Mouse (Mus musculus): ENCODE measurements at regions not wholly inside any gene's neighbourhood (a gene's known extent, or its start where the extent isn't known, plus 50 kb on each side); places are given as distances from the start of the nearest gene placed in this dataset.
A peak's percentile ranks its signal among the peaks of the same experiment; 100 is the strongest.

DNA sequence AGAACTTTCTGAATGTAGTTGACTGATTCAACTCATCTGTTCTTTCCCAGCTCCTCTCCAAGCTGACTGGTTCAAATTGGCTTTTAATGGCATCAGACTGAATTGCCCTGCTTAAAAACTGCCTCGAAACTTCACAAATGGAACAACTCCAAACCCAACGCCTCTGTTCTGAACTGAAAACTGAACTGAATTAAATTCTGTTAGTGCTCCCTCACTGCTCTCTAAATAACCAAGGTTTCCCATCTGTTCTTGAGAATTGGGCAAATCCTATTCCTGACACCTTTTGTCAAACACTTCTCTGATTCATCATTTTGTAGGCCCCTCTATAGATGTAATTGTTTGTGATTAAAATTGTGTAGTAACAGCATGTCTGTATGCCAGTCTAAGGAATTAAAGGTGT, 932.2 kb upstream of the B3galt2 start:
- DNase-seq (ENCODE audit: low spot score) (no peak), ATAC-seq (ENCODE audit: insufficient number of reproducible peaks, low FRiP score, low TSS enrichment, low read depth) (no peak)
- Histone ChIP-seq H3K9me3 (ENCODE audit: control insufficient read depth, low read length) (no peaks in the 10 kb centered on the region), H3K27me3 (ENCODE audit: control insufficient read depth, insufficient read depth, low read length) (no peaks in the 10 kb centered on the region), H3K9ac (ENCODE audit: low read length) (no peak overlapping the region), H3K27ac (replicated peaks; ENCODE audit: low read depth, low read length) (no peak overlapping the region), H3K4me2 (ENCODE audit: low read depth, severe bottlenecking) (no peak overlapping the region), H3K36me3 (ENCODE audit: control insufficient read depth, insufficient read depth, low read length) (no peaks in the 10 kb centered on the region), H3K4me1 (ENCODE audit: control insufficient read depth, insufficient read depth, low read length) (no peaks in the 10 kb centered on the region), H3K4me3 (ENCODE audit: low read depth, low read length) (no peak overlapping the region)
- 86% methylated on average over 2 of the region's 2 CpGs for WGBS

- Histone ChIP-seq H3K27ac (replicated peaks; ENCODE audit: low read depth, low read length) (no peak overlapping the region), H3K36me3 (ENCODE audit: control insufficient read depth, insufficient read depth, low read length) (no peaks in the 10 kb centered on the region), H3K4me2 (ENCODE audit: low read depth, severe bottlenecking) (no peak overlapping the region), H3K4me1 (ENCODE audit: control insufficient read depth, insufficient read depth, low read length) (no peaks in the 10 kb centered on the region), H3K4me3 (ENCODE audit: low read depth, low read length) (no peak overlapping the region), H3K27me3 (ENCODE audit: control insufficient read depth, insufficient read depth, low read length) (no peaks in the 10 kb centered on the region), H3K9me3 (ENCODE audit: control insufficient read depth, low read length) (no peaks in the 10 kb centered on the region), H3K9ac (ENCODE audit: low read length) (no peak overlapping the region)
- no peak for DNase-seq (ENCODE audit: low spot score)
- ATAC-seq (ENCODE audit: insufficient number of reproducible peaks, low FRiP score, low TSS enrichment, low read depth), result no peak
Measured at GRCm38 (mm10) chr1:142730259-142730658, 910.2 kb upstream of the B3galt2 start.

GRCm38 (mm10) chr1:142734108-142734507, 906.4 kb upstream of the B3galt2 start:
- Histone ChIP-seq H3K4me2 (ENCODE audit: low read depth, severe bottlenecking) (no peak overlapping the region), H3K4me3 (ENCODE audit: low read depth, low read length) (no peak overlapping the region), H3K27ac (replicated peaks; ENCODE audit: low read depth, low read length) (no peak overlapping the region), H3K9ac (ENCODE audit: low read length) (no peak overlapping the region), H3K27me3 (ENCODE audit: control insufficient read depth, insufficient read depth, low read length) (no peaks in the 10 kb centered on the region), H3K4me1 (ENCODE audit: control insufficient read depth, insufficient read depth, low read length) (no peaks in the 10 kb centered on the region), H3K36me3 (ENCODE audit: control insufficient read depth, insufficient read depth, low read length) (no peaks in the 10 kb centered on the region), H3K9me3 (ENCODE audit: control insufficient read depth, low read length) (no peaks in the 10 kb centered on the region)
- DNase-seq (ENCODE audit: low spot score) (no peak), ATAC-seq (ENCODE audit: insufficient number of reproducible peaks, low FRiP score, low TSS enrichment, low read depth) (no peak)

DNA sequence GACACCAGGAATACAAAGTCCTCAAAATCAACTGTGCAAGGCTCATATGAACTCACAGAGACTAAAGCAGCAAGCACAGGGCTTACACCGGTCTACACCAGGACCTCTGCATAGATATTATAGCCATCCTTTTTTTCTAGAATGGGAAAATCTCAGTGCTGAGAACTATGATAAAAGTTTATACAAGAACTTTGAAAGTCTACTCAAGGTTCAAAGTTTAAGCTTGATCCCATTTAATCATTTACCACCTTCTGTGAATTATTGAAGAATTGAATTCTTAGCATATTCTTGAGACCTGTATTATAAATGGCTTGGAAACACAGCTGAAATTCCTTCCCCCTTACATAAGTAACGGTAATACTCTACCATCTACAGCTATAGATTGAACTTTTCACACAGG, 902.1 kb upstream of the B3galt2 start:
- Histone ChIP-seq H3K27me3 (ENCODE audit: control insufficient read depth, insufficient read depth, low read length) (no peaks in the 10 kb centered on the region), H3K4me3 (ENCODE audit: low read depth, low read length) (no peak overlapping the region), H3K27ac (replicated peaks; ENCODE audit: low read depth, low read length) (no peak overlapping the region), H3K9me3 (ENCODE audit: control insufficient read depth, low read length) (no peaks in the 10 kb centered on the region), H3K4me2 (ENCODE audit: low read depth, severe bottlenecking) (no peak overlapping the region), H3K4me1 (ENCODE audit: control insufficient read depth, insufficient read depth, low read length) (no peaks in the 10 kb centered on the region), H3K9ac (ENCODE audit: low read length) (no peak overlapping the region), H3K36me3 (ENCODE audit: control insufficient read depth, insufficient read depth, low read length) (no peaks in the 10 kb centered on the region)
- DNase-seq (ENCODE audit: low spot score), result no peak
- WGBS, result 91% methylated on average over 2 of the region's 2 CpGs
- ATAC-seq (ENCODE audit: insufficient number of reproducible peaks, low FRiP score, low TSS enrichment, low read depth), result no peak

DNA sequence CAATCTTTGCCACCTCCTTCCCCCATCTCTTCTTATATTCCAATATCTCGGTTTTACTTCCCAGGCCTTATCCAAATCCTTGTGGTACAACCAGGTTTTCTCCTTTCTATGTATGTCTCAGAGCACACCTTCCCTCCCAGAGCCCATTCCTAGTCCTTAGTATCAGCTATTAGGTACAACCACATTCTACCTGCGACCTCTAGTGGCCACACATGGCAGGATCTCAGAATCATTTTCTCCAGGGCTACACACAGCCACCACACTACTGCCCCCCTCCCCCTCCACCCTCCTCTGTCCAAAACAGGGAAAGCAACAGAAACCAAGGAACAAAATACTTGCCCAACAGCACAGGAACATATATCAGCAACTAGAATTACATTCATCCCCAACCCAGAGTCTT, 898.2 kb upstream of the B3galt2 start:
- Histone ChIP-seq H3K27me3 (ENCODE audit: control insufficient read depth, insufficient read depth, low read length) (no peaks in the 10 kb centered on the region), H3K4me3 (ENCODE audit: low read depth, low read length) (no peak overlapping the region), H3K9me3 (ENCODE audit: control insufficient read depth, low read length) (no peaks in the 10 kb centered on the region), H3K4me1 (ENCODE audit: control insufficient read depth, insufficient read depth, low read length) (no peaks in the 10 kb centered on the region), H3K9ac (ENCODE audit: low read length) (no peak overlapping the region), H3K36me3 (ENCODE audit: control insufficient read depth, insufficient read depth, low read length) (no peaks in the 10 kb centered on the region), H3K27ac (replicated peaks; ENCODE audit: low read depth, low read length) (no peak overlapping the region), H3K4me2 (ENCODE audit: low read depth, severe bottlenecking) (no peak overlapping the region)
- 11% methylated on average over 2 of the region's 2 CpGs for WGBS
- DNase-seq (ENCODE audit: low spot score), result peak; percentile 73
- peak; percentile 86 for ATAC-seq (ENCODE audit: insufficient number of reproducible peaks, low FRiP score, low TSS enrichment, low read depth)

DNA sequence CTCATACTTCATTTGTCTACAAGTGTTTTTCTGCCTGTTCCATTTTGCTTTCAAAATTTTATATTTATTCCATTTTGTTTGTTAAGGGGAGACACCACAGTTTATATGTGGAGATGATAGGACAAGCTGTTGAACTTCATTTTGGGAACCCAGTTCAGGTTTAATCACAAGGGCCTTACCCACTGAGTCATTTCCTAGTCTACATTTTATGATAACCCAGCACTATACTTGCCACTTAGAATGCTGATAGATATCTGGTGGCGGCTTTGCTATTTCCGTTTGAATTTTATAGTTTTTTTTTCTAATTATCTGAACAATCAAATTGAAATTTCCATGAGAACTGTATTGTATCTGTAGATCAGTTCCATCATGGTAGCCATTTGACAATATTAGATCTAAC, 869.5 kb upstream of the B3galt2 start:
- no peaks in the 10 kb centered on the region for H3K36me3 ChIP-seq (ENCODE audit: control insufficient read depth, insufficient read depth, low read length)
- no peak overlapping the region for H3K27ac ChIP-seq (replicated peaks; ENCODE audit: low read depth, low read length)
- WGBS, result 93% methylated on average over 2 of the region's 2 CpGs
- DNase-seq (ENCODE audit: low spot score) (no peak), ATAC-seq (ENCODE audit: insufficient number of reproducible peaks, low FRiP score, low TSS enrichment, low read depth) (no peak)
- H3K4me2 ChIP-seq (ENCODE audit: low read depth, severe bottlenecking), result no peak overlapping the region
- H3K9me3 ChIP-seq (ENCODE audit: control insufficient read depth, low read length), result no peaks in the 10 kb centered on the region
- no peak overlapping the region for H3K4me3 ChIP-seq (ENCODE audit: low read depth, low read length)
- no peaks in the 10 kb centered on the region for H3K4me1 ChIP-seq (ENCODE audit: control insufficient read depth, insufficient read depth, low read length)
- no peak overlapping the region for H3K9ac ChIP-seq (ENCODE audit: low read length)
- H3K27me3 ChIP-seq (ENCODE audit: control insufficient read depth, insufficient read depth, low read length), result no peaks in the 10 kb centered on the region
